Mouse (Mus musculus): ENCODE data around the gene Gtf2ird1.
A peak's percentile ranks its signal among the peaks of the same experiment; 100 is the strongest.
"Not testable (repeated sequence)": the region's sequence is repeated elsewhere in the genome, so short reads cannot be mapped to it uniquely, and the experiment has no call there.

Gene Gtf2ird1

GRCm38 (mm10) chr5:134475006-134475605, 18.6 kb upstream of the Gtf2ird1 start:
- no peak for DNase-seq (ENCODE audit: low read depth, low spot score)

GRCm38 (mm10) chr5:134473902-134474301, 17.4 kb upstream of the Gtf2ird1 start:
- DNase-seq (ENCODE audit: low read depth, low spot score): peak; percentile 54

- DNase-seq (ENCODE audit: low read depth, low spot score): no peak
Measured at GRCm38 (mm10) chr5:134470538-134471169, 14.1 kb upstream of the Gtf2ird1 start.

- DNase-seq (ENCODE audit: low read depth, low spot score): no peak
Measured at GRCm38 (mm10) chr5:134469559-134470150, 13.1 kb upstream of the Gtf2ird1 start.

DNA sequence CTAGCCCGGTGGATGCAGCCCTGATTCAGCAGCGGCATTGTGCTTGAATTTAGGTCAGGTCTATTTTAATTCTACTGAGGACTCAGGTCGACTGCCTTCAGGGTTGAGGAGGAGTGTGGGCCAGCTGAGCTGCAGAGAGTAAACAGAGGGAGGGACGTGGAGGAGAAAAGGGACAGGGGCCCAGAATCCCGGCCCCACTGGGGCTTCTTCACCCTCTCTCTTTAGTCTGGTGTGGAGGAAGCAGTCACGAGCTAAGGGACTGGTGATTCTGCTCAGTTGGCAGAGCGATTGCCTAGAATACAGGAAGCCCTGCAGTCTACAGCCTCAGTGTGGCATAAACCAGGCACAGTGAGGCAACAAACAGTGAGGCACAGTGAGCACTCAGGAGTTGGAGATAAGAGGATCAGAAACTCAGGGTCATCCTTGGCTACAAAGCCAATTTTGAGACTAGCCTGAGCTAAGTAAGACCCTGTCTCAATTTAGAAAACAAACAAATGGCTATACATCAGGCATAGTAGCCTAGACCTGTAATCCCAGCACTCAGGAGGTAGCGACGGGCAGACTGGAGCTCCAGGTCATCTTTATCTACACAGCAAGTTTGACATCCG, 11.7 kb upstream of the Gtf2ird1 start:
- peak; percentile 76 for DNase-seq (ENCODE audit: low read depth, low spot score)

GRCm38 (mm10) chr5:134467030-134467549, 10.6 kb upstream of the Gtf2ird1 start:
- peak; percentile 41 for DNase-seq (ENCODE audit: low read depth, low spot score)

DNA sequence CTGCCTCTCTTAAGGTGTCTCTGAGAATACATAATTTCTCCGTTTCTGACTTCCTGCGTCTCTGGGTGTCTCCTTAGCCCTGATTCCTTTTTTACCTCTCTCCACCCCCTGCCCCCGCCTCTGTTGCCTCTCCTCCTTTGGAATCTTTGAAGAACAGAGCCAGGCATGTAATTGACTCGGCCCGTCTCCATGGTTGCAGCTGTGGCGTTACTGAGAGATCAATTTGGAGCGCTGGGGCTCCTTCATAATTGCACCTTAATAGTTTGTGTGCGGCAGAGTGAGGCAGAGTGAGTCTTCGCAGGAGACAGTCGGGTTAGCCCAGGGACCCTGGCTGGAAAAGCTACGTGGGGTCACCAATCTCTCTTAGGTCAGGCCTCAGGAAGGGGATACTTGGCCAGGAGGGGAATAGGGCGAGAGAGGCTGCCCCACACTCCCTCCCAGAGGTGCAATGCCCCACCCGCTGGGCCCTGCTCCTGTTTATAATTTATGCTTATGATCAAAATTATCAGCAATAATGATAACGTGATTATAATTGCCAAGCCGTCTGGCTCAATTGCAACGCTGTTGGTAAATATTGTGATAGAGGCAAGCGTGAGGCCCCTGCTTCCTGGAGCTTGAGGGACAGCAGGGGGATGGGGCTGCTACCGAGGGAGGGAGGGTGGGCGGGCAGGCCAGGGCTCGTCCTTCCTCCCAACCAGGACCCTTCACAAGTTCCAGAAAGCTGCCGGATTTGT, 9.9 kb upstream of the Gtf2ird1 start:
- DNase-seq (ENCODE audit: low read depth, low spot score): peak; percentile 76

- DNase-seq (ENCODE audit: low read depth, low spot score): no peak
Measured at GRCm38 (mm10) chr5:134465197-134465596, 8.7 kb upstream of the Gtf2ird1 start.

DNA sequence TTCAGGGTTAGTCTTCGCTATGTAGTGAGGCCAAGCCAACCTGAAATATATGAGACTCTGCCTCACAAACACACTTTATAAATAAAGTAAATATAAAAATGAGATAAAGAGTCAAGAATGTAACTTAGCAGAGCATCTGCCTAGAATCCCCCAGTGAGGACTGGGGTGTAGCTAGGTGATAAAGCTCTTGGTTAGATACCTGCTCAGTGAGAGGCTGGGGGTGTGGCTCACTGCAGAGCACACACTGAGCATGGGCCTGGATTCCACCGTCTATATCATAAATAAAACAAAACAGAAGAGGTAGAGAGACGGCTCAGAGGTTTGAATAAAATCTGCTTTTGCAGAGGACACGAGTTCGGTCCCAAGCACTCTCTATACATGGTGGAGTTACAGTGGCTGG, 7.7 kb upstream of the Gtf2ird1 start:
- no peak for DNase-seq (ENCODE audit: low read depth, low spot score)

DNA sequence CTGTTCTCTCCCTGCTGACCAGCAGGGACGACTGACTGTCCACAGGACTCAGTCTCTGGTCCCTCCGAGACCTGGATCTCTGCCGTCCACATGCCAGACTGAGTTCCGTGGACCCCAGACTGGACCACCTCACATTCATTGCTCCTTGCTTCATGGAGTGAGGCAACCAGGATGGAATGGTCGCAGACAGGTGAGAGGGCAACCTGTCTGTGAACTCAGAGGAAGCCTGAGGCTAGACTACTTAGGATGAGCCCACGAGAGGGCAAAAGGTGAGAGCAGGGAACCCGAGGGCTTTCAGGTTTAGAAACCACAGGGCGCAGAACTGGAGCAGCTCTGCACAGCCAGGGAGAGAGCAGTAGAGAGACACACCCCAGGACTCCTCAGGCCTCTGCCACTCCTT, 6.2 kb upstream of the Gtf2ird1 start:
- no peak for DNase-seq (ENCODE audit: low read depth, low spot score)

- DNase-seq (ENCODE audit: low read depth, low spot score): no peak
Measured at GRCm38 (mm10) chr5:134462316-134462715, 5.8 kb upstream of the Gtf2ird1 start.

GRCm38 (mm10) chr5:134460546-134460945, 4.0 kb upstream of the Gtf2ird1 start:
- DNase-seq (ENCODE audit: low read depth, low spot score): no peak

GRCm38 (mm10) chr5:134459096-134459495, 2.6 kb upstream of the Gtf2ird1 start:
- DNase-seq (ENCODE audit: low read depth, low spot score): no peak

DNA sequence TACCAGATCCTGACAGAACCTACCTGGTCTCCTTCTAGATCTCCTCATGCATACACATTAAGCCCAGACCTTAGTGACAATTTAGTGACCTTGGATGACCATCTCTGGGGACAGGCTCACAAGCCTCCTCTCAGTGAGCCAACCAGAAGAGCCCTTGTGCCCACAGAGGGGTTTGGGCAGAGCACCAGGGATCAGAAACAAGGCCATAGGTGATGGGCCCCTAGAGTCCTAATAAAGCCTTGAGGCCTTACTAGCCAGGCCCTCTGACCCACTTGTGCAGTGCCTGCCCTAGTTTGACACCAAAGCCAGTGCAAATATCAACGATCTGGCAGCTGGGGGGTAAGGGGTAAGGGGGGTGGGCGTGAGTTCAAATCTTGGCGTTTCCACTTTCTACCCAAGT, 1.9 kb upstream of the Gtf2ird1 start:
- no peak for DNase-seq (ENCODE audit: low read depth, low spot score)

DNA sequence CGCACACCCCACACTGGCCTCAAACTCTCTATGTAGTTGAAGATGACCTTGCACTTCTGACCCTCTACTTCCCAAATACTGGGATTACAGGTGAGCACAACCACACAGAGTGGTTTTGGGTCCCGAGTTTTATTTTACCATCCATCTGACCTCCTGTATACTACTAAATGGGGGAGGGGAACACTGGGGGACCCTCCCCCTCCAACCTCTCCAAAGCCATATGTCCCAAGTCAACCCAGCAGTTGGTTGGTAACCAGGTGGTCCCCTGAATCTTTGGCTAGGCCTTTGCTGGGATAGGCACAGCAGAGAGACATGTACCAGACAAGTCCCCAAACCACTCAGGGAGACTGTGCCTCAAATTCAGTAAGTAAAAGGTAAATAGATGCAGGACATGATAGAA, 855 bp upstream of the Gtf2ird1 start:
- no peak for DNase-seq (ENCODE audit: low read depth, low spot score)

DNA sequence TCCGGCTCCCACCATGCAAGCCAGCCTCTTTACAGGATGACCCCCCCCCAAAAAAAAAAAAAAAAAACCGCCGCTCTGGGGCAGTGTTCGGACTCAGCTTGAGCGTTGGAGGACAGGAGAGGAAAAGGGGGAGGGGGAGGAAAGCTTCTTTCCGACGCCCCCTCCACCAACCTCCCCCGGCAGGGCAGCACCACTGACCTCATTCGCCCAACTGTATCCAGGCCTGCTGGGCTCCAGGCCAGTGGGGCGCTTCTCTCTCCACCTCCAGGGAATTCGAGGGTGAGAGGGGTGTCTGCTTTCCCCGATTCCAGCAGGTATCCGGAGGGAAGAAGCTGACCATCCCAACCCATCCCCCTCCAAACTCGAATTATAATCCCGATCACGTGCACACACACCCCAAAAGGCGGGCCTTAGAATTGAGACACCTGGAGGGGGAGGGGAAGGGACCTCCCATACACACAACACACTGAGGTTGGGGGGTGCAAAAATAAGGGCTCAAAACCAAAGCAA, 547 bp downstream of the Gtf2ird1 start:
- peak; percentile 78 for DNase-seq (ENCODE audit: low read depth, low spot score)

DNA sequence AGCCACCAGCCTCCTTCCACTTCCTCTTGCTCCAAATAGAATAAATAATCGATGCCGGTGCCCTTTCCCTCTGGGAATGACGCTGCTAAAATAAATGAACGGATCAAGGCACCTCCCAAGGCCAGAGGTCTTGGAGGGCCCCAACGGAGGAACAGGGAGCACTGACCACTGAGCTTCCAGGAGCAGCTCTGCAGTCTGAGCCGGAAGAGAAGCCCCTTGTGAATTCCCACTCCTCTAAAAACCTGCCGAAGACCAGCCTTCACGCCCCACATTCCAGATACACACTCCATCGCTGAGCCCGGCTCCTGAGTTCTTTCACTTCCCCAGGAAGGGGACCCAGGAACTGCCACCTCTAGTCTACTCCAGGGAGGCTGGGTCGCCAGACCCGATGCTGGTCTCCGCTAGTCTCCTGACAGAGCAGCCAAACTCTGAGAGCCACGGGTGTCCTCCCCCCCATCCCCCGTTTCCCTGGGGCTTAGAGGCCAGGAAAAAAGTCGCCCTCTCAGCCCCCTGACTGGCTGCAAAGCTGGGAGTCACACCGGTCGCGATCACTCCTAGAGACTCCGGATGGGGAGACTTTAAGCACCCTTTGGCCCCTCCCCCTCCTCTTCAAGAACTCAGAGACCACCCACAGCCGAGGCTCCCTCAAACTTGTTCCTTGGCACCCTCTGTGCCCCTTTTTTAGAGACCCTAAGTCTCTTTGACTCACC, 1.2 kb downstream of the Gtf2ird1 start:
- peak; percentile 43 for DNase-seq (ENCODE audit: low read depth, low spot score)

DNA sequence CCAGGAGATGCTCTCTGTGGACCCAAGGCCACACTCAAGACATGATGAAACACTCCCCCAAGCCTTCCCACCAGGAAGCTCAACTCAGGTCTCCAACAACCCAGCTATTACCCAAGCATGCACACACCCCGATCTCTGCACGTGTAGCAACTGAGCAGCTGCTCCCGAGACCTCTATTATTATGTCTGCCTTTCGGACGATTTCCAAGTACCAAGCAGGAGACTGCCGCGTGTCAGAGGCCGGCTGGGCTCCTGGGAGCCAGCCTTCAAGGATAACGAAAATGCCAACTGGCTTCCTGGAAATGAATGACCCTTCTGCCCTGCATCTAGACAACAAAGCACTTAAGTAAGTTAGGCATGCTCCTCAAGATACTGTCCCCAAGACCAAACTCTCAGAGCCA, 2.1 kb downstream of the Gtf2ird1 start:
- peak; percentile 53 for DNase-seq (ENCODE audit: low read depth, low spot score)

GRCm38 (mm10) chr5:134453577-134453976, 2.9 kb downstream of the Gtf2ird1 start:
- DNase-seq (ENCODE audit: low read depth, low spot score): peak; percentile 35

- not testable (repeated sequence) for DNase-seq (ENCODE audit: low read depth, low spot score)
Measured at GRCm38 (mm10) chr5:134446755-134447154, 9.8 kb downstream of the Gtf2ird1 start.

- DNase-seq (ENCODE audit: low read depth, low spot score): no peak
Measured at GRCm38 (mm10) chr5:134445895-134446294, 10.6 kb downstream of the Gtf2ird1 start.

Measured in brain, adult 2 months (tissue).